Mouse (Mus musculus) hindbrain, embryonic 16.5 days (tissue): ENCODE data around the gene Elf1. TPM values are rescaled to one million over a fixed set of nuclear protein-coding genes. Genes with fewer than 3 reads are reported as not detected.
"Not testable (repeated sequence)": the region's sequence is repeated elsewhere in the genome, so short reads cannot be mapped to it uniquely, and the experiment has no call there.

Experiments used
- ATAC-seq: fragments of 200-750 bp; cut with Nextera tagmentation; 2 replicates; pipeline ENCODE4 v1.8.0; 2017; ENCODE audit warnings: moderate TSS enrichment, moderate library complexity
- H3K27ac ChIP-seq: fragments of 300-500 bp; sonication (generic); 2 replicates; pipeline ENCODE4 v1.5.1; 2014; ENCODE audit warnings: low read depth, mild to moderate bottlenecking, control low read depth, low read length, moderate library complexity
- H3K27me3 ChIP-seq: fragments of 300-500 bp; sonication (generic); replicated peaks from 2 replicates; pipeline ENCODE4 v1.6.1; 2014; ENCODE audit warnings: low read length; ENCODE audit not compliant: control insufficient read depth, insufficient read depth
- H3K36me3 ChIP-seq: fragments of 300-500 bp; sonication (generic); 2 replicates; pipeline ENCODE4 v1.6.1; 2014; ENCODE audit warnings: mild to moderate bottlenecking, low read length, moderate library complexity, mixed read lengths; ENCODE audit not compliant: control insufficient read depth, insufficient read depth
- H3K4me1 ChIP-seq: fragments of 300-500 bp; sonication (generic); 2 replicates; pipeline ENCODE4 v1.6.1; 2014; ENCODE audit warnings: low read depth, low read length; ENCODE audit not compliant: control insufficient read depth, insufficient read depth
- H3K4me2 ChIP-seq: fragments of 300-500 bp; sonication (generic); 2 replicates; pipeline ENCODE4 v1.6.1; 2014; ENCODE audit warnings: mild to moderate bottlenecking, low read length, control low read depth, moderate library complexity
- H3K4me3 ChIP-seq: fragments of 300-500 bp; sonication (generic); 2 replicates; pipeline ENCODE4 v1.5.1; 2014; ENCODE audit warnings: mild to moderate bottlenecking, low read length, control low read depth, moderate library complexity
- H3K9ac ChIP-seq: fragments of 300-500 bp; sonication (generic); 2 replicates; pipeline ENCODE4 v1.6.1; 2014; ENCODE audit warnings: low read depth, mild to moderate bottlenecking, control low read depth, low read length, moderate library complexity
- H3K9me3 ChIP-seq: fragments of 300-500 bp; sonication (generic); 2 replicates; pipeline ENCODE4 v1.6.1; 2014; ENCODE audit warnings: mild to moderate bottlenecking, low read length, moderate library complexity; ENCODE audit not compliant: control insufficient read depth
- WGBS: fragments of 180-500 bp; shearing (Covaris S2); extraction: QIAGEN DNeasy Blood & Tissue Kit; methylation state at CpG from one replicate; pipeline ENCODE4 v1.1.7; 2014; 5-methylcytosine and 5-hydroxymethylcytosine counted together
- polyA plus RNA-seq: library from polyadenylated mRNA; unstranded; fragments of >200 nt; fragmentation: Nextera tagmentation; extraction: Ambion mirVana; gene quantifications from 2 replicates; pipeline ENCODE4 v1.2.1, GENCODE M21; 2015

Gene Elf1
- polyA plus RNA-seq, 1 experiment from 2014 or later: 1.7 TPM

DNA sequence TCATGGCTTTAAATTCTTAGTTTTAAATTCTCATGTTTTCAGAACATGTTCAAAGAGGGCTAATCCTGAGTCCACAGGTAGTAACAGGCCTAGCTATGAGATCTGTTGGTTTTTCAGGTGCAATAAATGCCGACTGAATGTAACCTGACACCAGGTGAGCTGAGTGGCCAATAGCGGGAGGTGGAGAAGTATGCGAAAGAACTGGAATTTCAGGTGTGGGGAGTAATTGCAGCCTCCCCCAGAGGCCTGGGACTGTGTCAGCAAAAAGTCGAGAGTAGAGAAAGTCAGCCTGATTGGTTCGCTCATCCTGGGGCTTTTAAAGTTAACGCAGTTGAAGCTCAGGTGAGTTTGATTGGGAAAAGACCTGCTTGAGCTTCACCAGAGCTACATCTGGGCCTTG is 46.7 kb downstream of the Elf1 start:
- Histone ChIP-seq H3K9me3 (no peaks in the 10 kb centered on the region), H3K27ac (no peak overlapping the region), H3K4me2 (no peak overlapping the region), H3K4me3 (no peak overlapping the region), H3K9ac (no peak overlapping the region), H3K27me3 (no peaks in the 10 kb centered on the region), H3K4me1 (no peaks in the 10 kb centered on the region), H3K36me3 (no peaks in the 10 kb centered on the region)
- no peak for ATAC-seq
- 71% methylated on average over 6 of the region's 6 CpGs for WGBS

DNA sequence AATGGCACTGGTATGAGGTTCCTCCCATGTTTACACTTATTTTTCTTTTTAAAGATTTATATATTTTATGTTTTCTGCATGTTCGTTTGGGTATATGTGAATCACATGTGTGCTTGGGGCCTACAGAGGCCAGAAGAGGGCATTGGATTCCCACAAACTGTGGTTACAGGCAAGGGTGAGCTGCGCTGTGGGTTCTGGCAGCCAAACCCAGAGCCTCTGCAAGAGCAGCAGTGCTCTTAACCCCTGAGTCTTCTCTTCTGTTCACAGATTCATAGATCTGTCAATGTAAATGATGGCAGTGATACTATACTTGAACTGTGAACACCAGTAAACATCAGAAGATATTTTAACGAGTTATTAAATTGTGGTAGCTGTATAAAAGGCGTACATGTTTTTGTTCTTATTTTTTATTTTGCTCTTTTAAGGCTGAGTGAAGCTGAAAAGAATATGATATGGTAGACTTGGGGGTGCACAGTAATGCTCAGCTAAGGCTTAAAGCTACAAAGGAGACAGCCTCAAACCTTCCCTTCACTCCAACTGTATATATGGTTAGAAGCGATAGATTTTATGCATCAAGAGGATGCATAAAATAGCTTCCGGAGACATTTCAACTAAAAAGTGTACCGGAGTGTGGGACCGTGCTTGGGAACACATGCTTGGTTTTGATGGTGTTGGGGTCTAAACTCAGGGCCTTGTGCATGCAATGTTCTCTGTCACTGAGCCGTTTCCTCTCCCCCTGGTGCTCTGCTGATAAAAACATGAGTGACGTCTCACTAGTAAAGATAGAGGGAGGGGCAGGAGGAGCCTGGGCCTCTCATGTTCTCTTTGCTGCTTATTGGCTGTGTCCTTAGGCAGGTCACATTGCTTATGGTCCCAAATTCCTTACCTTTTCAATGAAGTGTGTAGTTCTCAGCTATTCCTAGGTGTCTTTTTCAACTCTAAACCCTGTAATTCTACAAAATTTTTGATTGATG is 48.9 kb downstream of the Elf1 start:
- no peaks in the 10 kb centered on the region for H3K4me1 ChIP-seq
- no peaks in the 10 kb centered on the region for H3K27me3 ChIP-seq
- 85% methylated on average over 10 of the region's 10 CpGs for WGBS

DNA sequence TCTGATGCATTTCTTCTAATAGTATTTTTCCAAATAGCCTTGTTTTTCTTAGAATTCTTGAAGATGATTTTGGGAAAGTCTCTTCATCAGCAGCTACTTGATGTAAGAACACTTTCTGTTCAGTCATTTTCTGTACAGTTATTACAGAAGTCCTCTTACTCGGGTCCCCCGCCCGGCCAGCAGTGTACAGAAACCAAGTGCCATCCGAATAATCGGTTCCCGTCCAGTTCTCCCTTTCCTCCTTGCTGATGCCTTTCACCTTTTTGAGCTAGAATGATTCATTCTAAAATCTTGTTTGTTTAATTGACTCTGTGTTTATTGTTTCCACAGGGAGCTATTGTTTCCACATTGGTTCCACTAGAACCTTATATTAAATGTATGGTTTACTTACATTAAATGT is 49.8 kb downstream of the Elf1 start:
- Histone ChIP-seq H3K4me2 (no peak overlapping the region), H3K36me3 (no peaks in the 10 kb centered on the region), H3K4me3 (no peak overlapping the region), H3K9me3 (no peaks in the 10 kb centered on the region), H3K4me1 (no peaks in the 10 kb centered on the region), H3K9ac (no peak overlapping the region), H3K27ac (no peak overlapping the region), H3K27me3 (no peaks in the 10 kb centered on the region)
- no peak for ATAC-seq
- WGBS: 82% methylated on average over 6 of the region's 6 CpGs

More for the DNA sequence above, 48.9 kb downstream of the Elf1 start:
- no peaks in the 10 kb centered on the region for H3K36me3 ChIP-seq
- H3K9ac ChIP-seq: no peak overlapping the region
- H3K27ac ChIP-seq: no peak overlapping the region
- ATAC-seq: no peak
- no peak overlapping the region for H3K4me3 ChIP-seq
- H3K4me2 ChIP-seq: no peak overlapping the region
- no peaks in the 10 kb centered on the region for H3K9me3 ChIP-seq

DNA sequence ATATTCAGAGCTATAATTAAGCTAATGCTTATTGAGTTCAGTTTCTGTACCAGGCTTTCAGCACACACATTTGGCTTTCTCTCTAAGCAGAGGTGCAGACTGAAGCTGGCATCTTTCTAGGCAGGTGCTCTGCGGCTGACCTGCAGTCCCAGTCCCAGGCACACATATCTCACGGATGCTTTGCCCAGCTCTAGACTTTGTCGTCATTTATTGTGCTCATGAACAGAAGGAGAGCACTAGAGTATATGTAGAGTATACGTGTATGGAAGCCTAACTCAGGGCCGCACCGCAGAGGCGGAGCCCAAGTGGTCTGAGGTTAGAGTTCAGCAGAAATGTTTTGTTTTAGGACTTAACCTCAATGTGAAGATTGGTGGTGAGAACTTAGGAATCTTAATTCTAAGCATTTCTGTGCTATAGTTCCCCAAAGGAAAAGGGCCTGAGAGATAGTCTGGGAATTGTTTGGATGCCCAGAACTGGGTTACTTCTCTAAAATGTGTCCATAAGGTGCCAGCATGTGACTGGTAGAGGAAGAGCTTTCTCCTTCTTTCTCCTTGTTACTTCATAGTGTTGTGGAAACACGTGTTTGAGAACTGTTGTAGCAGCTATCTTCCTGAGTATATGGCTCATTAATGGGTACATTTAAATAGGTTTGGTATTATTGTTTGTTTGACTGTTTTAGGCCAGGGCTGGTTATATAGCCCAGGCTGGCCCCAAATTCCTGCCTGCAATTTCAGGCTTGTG is 51.2 kb downstream of the Elf1 start:
- ATAC-seq: no peak
- 88% methylated on average over 8 of the region's 8 CpGs for WGBS
- Histone ChIP-seq H3K27me3 (no peaks in the 10 kb centered on the region), H3K4me1 (no peaks in the 10 kb centered on the region), H3K4me3 (no peak overlapping the region), H3K36me3 (no peaks in the 10 kb centered on the region), H3K9ac (no peak overlapping the region), H3K27ac (no peak overlapping the region), H3K4me2 (no peak overlapping the region), H3K9me3 (no peaks in the 10 kb centered on the region)

DNA sequence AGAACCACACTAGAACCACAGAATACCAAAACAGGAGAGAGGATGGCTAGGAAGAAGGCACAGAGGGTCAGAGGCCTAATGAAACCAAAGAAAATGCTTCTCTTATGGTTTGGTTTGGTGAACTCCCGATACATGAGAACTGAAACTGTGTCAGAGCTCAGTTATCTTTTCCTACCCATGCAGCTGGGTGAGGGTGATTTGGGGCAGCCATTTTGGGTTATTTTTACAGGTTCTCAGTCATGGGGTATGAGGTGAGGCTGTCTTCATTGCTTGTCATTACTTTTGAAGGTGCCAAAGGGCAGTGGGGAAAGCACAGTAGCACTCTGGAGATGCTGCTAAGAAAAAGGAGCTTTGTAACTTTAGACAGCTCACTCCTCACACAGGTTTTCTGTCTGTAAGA is 52.4 kb downstream of the Elf1 start:
- no peak overlapping the region for H3K4me3 ChIP-seq
- 88% methylated on average over 1 of the region's 1 CpGs for WGBS
- no peak overlapping the region for H3K9ac ChIP-seq
- no peaks in the 10 kb centered on the region for H3K27me3 ChIP-seq
- ATAC-seq: no peak
- H3K27ac ChIP-seq: no peak overlapping the region
- no peaks in the 10 kb centered on the region for H3K9me3 ChIP-seq
- H3K36me3 ChIP-seq: no peaks in the 10 kb centered on the region
- H3K4me2 ChIP-seq: no peak overlapping the region
- H3K4me1 ChIP-seq: no peaks in the 10 kb centered on the region

DNA sequence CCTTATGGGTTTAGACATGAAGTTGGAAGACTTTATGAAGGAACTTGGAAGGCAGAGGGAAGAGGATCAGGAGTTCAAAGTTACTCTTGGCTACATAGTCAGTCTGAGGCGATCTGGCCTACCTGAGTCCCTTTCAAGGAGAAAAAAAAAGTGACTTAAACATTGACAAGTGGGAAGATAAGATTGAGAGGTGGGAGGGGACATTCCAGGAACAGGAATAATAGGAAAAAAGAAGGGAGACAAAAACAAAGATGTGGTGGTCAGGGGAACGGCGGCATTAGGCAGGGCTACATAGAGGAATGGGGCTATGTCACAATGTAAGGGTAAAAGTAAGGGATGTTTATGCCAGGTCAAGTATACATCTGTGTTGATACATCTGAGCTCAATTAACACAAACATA is 53.2 kb downstream of the Elf1 start:
- Histone ChIP-seq H3K9me3 (no peaks in the 10 kb centered on the region), H3K9ac (no peak overlapping the region), H3K27ac (no peak overlapping the region), H3K27me3 (no peaks in the 10 kb centered on the region), H3K4me2 (no peak overlapping the region), H3K4me1 (no peaks in the 10 kb centered on the region), H3K36me3 (no peaks in the 10 kb centered on the region), H3K4me3 (no peak overlapping the region)
- 87% methylated on average over 3 of the region's 3 CpGs for WGBS
- ATAC-seq: no peak

DNA sequence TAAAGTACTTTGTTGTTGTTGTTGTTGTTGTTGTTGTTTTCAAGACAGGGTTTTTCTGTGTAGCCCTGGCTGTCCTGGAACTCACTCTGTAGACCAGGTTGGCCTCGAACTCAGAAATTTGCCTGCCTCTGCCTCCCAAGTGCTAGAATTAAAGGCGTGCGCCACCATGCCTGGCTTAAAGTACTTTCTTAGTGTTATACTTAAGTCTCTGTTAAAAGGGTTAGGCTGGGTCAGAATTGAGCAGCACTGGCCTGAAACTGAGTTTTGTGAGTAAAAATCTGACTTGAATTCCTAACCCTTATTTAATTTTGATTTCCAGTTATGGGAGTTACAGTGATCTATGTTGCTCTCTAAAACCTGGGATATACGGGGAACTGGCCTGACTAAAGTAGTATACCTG is 53.7 kb downstream of the Elf1 start:
- not testable (repeated sequence) for ATAC-seq, H3K9me3 ChIP-seq, H3K27me3 ChIP-seq, H3K27ac ChIP-seq, H3K4me2 ChIP-seq, H3K36me3 ChIP-seq, H3K4me3 ChIP-seq, H3K4me1 ChIP-seq, H3K9ac ChIP-seq
- WGBS: 96% methylated on average over 4 of the region's 4 CpGs

DNA sequence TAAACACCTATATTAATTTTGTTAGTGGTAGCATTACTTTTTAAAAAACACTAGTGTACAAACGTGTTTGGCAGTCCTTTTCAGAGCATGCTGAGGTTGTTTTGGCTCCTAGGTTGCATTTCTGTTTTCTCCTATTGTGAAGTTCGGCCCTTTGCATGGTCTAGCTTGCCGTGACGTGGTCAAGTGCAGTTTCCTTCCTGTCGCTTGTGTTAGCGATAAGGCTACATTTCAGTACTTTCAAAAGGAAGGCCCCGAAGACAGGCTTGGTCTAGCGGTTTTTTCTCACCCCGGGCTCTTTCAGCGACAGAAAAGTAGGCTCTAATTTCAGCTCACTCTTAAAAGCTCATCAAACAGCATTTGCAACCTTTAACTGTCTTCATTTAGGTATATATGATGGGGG is 54.3 kb downstream of the Elf1 start:
- no peaks in the 10 kb centered on the region for H3K9me3 ChIP-seq
- no peaks in the 10 kb centered on the region for H3K27me3 ChIP-seq
- no peak overlapping the region for H3K27ac ChIP-seq
- no peaks in the 10 kb centered on the region for H3K4me1 ChIP-seq
- no peak overlapping the region for H3K4me2 ChIP-seq
- no peaks in the 10 kb centered on the region for H3K36me3 ChIP-seq
- no peak for ATAC-seq
- no peak overlapping the region for H3K9ac ChIP-seq
- H3K4me3 ChIP-seq: no peak overlapping the region
- 80% methylated on average over 10 of the region's 10 CpGs for WGBS

DNA sequence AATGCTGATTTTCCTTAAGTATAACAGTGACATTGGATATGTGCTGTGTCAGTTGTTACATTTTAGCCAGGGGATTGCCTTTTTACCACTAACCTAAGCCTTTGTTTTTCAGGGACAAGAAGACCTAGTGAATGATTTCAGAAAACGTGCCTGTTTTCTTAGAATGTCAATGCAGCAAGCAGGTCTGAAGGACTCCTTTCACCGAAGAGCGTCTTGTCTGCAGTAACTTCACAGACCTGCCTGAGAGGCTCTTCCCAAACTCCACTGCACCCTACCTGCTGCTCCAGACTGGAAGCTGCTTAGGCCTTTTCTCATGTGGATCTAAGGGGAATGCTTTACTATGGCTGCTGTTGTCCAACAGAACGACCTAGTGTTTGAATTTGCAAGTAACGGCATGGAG is 55.0 kb downstream of the Elf1 start:
- no peaks in the 10 kb centered on the region for H3K36me3 ChIP-seq
- no peaks in the 10 kb centered on the region for H3K4me1 ChIP-seq
- no peak overlapping the region for H3K4me2 ChIP-seq
- H3K9ac ChIP-seq: no peak overlapping the region
- no peaks in the 10 kb centered on the region for H3K9me3 ChIP-seq
- no peak for ATAC-seq
- no peak overlapping the region for H3K4me3 ChIP-seq
- no peaks in the 10 kb centered on the region for H3K27me3 ChIP-seq
- H3K27ac ChIP-seq: no peak overlapping the region
- 78% methylated on average over 5 of the region's 5 CpGs for WGBS
